Comparison of ENCODE assay signal across 8 mouse cellular contexts in the genomic region with DNA sequence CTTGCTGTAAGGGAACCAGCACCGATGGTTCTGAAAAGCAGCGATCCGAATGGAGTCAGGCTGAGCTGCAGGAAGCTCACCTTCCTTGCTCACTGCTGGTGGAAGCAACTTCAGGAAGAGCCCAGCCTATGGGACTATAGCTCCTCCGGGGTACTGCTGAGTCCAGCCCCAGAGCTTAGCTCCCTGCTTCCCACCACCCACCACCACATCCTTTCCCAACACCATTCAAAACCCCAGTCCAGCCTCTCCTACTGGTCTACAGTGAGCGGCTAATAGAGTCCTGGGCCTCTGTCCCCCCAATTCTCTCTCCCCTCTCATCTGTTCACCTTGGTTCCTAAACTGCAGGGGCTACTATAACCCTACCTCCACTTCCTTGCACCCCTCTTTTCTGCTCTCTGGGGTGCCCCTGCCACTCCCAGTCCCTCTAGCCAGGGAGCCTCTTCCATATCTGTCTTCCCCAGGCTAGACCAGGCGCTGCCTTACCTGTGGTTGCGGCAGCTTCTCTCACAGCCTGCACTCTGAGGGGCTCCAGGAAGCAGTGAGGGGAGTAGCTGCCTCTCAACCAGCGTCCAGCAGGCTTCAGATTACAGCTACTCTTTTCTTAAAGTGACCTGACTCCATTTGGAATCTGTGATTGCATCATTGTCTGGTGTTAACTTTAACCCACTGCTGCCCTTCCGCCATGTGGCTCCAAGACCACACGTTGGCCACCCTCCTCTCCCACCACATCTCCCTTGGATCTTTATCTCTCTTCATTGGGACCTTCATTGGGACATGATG. TPM values are rescaled to one million over a fixed set of nuclear protein-coding genes. Genes with fewer than 3 reads are reported as not detected.
A peak's percentile ranks its signal among the peaks of the same experiment; 100 is the strongest.
DNase-seq lines count a peak whose midpoint lies in the region; TF ChIP-seq lines count a peak whose summit lies in the region.

TSS of gene Serpinf1 (minus strand) at position 689 of the 780 bp plus-strand sequence.

- no peak for DNase-seq in lung, adult 2 months
- no peak for DNase-seq in lung, postnatal 4 days
- DNase-seq in embryo, embryonic 9.5 days (ENCODE audit: extremely low spot score), result peak; percentile 52
- DNase-seq in heart, embryonic 10.5 days (ENCODE audit: low spot score), result no peak
- DNase-seq in layer of hippocampus, postnatal 36 days, result no peak
- peak; percentile 50 for DNase-seq in neural tube, embryonic 10.5 days (ENCODE audit: extremely low spot score, low spot score)
- no peak for DNase-seq in thymus, postnatal 14 days
- DNase-seq in urinary bladder, postnatal 14 days (ENCODE audit: low spot score), result no peak

- H3K27me3 ChIP-seq in heart, embryonic 10.5 days (ENCODE audit: insufficient read depth, poor library complexity, severe bottlenecking), result no peaks in the 10 kb centered on the region

- TF ChIP-seq POLR2A in lung, adult 2 months (IDR thresholded peaks at IDR 0.05; ENCODE audit: borderline replicate concordance, extremely low read depth, low read depth, low read length), result no peak

- H3K36me3 ChIP-seq in heart, embryonic 10.5 days, result peaks cover 5% of the 10 kb centered on the region; the same call in 1 of the 2 replicates

- no peak within 1 kb of the TSS for H3K4me3 ChIP-seq in lung, adult 2 months (replicated peaks; ENCODE audit: extremely low read depth, low read depth, low read length)
- peak within 1 kb of the TSS; percentile 51 for H3K4me3 ChIP-seq in heart, embryonic 10.5 days

- no peaks in the 10 kb centered on the region for H3K9me3 ChIP-seq in heart, embryonic 10.5 days

- peak within 1 kb of the TSS; percentile 72 for H3K27ac ChIP-seq in heart, embryonic 10.5 days

- WGBS in lung, adult 2 months, result 43% methylated on average over 10 of the region's 10 CpGs
- 45% methylated on average over 10 of the region's 10 CpGs for whole genome bisulfite sequencing in heart, embryonic 10.5 days

- no peaks in the 10 kb centered on the region for H3K4me1 ChIP-seq in lung, adult 2 months (ENCODE audit: control insufficient read depth, insufficient read depth, low read length)
- peaks cover 25% of the 10 kb centered on the region for H3K4me1 ChIP-seq in heart, embryonic 10.5 days

- TF ChIP-seq CTCF in lung, adult 2 months (IDR thresholded peaks at IDR 0.05; ENCODE audit: insufficient read depth, low read length), result no peak

RNA-seq across cellular contexts. Expression of gene Serpinf1, which starts in this region (rescaled TPM):
- 96.0 and 110 TPM in 2 replicates for polyA plus RNA-seq in lung, adult 2 months (2012; rRNA removed)
- polyA plus RNA-seq in heart, embryonic 10.5 days (2016; fragmentation: Nextera tagmentation; extraction: Ambion mirVana), result 53.6 and 168 TPM in 2 replicates
- 10 to 100 TPM; 12.5 to 17.0 TPM for total RNA-seq in layer of hippocampus, postnatal 36 days (2021)

Comparison
In these comparisons a context has a peak if more than half of its experiments do, and no peak if none do; other contexts are left out.
1. DNase-seq: peak in embryo, embryonic 9.5 days (single experiment) and neural tube, embryonic 10.5 days (single experiment); none in lung, adult 2 months (single experiment), lung, postnatal 4 days (0 of 2), heart, embryonic 10.5 days (single experiment), layer of hippocampus, postnatal 36 days (0 of 2), thymus, postnatal 14 days (single experiment) and urinary bladder, postnatal 14 days (single experiment).